Mouse (Mus musculus): Measurements from ENCODE around the gene Prickle4. TPM values are rescaled to one million over a fixed set of nuclear protein-coding genes. Genes with fewer than 3 reads are reported as not detected.

Gene Prickle4
- polyA plus RNA-seq, 1 experiment from 2014 or later, result not detected

GRCm38 (mm10) chr17:47642992-47643391 is 51.5 kb downstream of the Prickle4 start:
- Histone ChIP-seq H3K4me2 (ENCODE audit: low read length) (no peak overlapping the region), H3K9ac (replicated peaks; ENCODE audit: low read length) (no peak overlapping the region), H3K4me3 (replicated peaks; ENCODE audit: low read depth, low read length) (no peak overlapping the region), H3K27ac (replicated peaks; ENCODE audit: low read depth, low read length) (no peak overlapping the region), H3K4me1 (ENCODE audit: control insufficient read depth, insufficient read depth, low read length) (no peaks in the 10 kb centered on the region), H3K36me3 (ENCODE audit: control insufficient read depth, insufficient read depth, low read length) (no peaks in the 10 kb centered on the region), H3K27me3 (ENCODE audit: control insufficient read depth, insufficient read depth, low read length) (no peaks in the 10 kb centered on the region), H3K9me3 (ENCODE audit: control insufficient read depth, low read length) (no peaks in the 10 kb centered on the region)
- ATAC-seq (ENCODE audit: low FRiP score, low TSS enrichment), result no peak
- DNase-seq, result no peak
- WGBS, result 83% methylated on average over 2 of the region's 2 CpGs

Other genes with a start within 250 kb of the Prickle4 start
- gene Taf8, start 192.4 kb downstream of the Prickle4 start, polyA plus RNA-seq (2014; fragmentation: Nextera tagmentation; extraction: Ambion mirVana), result 17.4 and 19.2 TPM in 2 replicates
- gene Ccnd3, start 189.7 kb downstream of the Prickle4 start, polyA plus RNA-seq (2014; fragmentation: Nextera tagmentation; extraction: Ambion mirVana), result 56.4 and 67.3 TPM in 2 replicates
- gene Bysl, start 83.2 kb downstream of the Prickle4 start, polyA plus RNA-seq (2014; fragmentation: Nextera tagmentation; extraction: Ambion mirVana), result 32.0 and 33.2 TPM in 2 replicates
- 48.1 and 49.5 TPM in 2 replicates for gene Med20, start 83.2 kb downstream of the Prickle4 start, polyA plus RNA-seq (2014; fragmentation: Nextera tagmentation; extraction: Ambion mirVana)
- gene Gm20517, start 83.1 kb downstream of the Prickle4 start, polyA plus RNA-seq (2014; fragmentation: Nextera tagmentation; extraction: Ambion mirVana), result 3.1 and 3.2 TPM in 2 replicates
- gene Usp49, start 64.0 kb downstream of the Prickle4 start, polyA plus RNA-seq (2014; fragmentation: Nextera tagmentation; extraction: Ambion mirVana), result 7.5 and 7.6 TPM in 2 replicates
- 298 and 333 TPM in 2 replicates for gene Tomm6, start 6.3 kb downstream of the Prickle4 start, polyA plus RNA-seq (2014; fragmentation: Nextera tagmentation; extraction: Ambion mirVana)
- 32.3 and 33.2 TPM in 2 replicates for gene Frs3, start 5.7 kb downstream of the Prickle4 start, polyA plus RNA-seq (2014; fragmentation: Nextera tagmentation; extraction: Ambion mirVana)
- 5.4 and 7.2 TPM in 2 replicates for gene Gm21981, start 281 bp downstream of the Prickle4 start, polyA plus RNA-seq (2014; fragmentation: Nextera tagmentation; extraction: Ambion mirVana)
- not detected in 2 replicates for gene Pgc, start 32.1 kb upstream of the Prickle4 start, polyA plus RNA-seq (2014; fragmentation: Nextera tagmentation; extraction: Ambion mirVana)
- 1.6 and 2.7 TPM in 2 replicates for gene Tfeb, start 42.3 kb upstream of the Prickle4 start, polyA plus RNA-seq (2014; fragmentation: Nextera tagmentation; extraction: Ambion mirVana)
- 8.3 and 8.4 TPM in 2 replicates for gene Mdfi, start 140.0 kb upstream of the Prickle4 start, polyA plus RNA-seq (2014; fragmentation: Nextera tagmentation; extraction: Ambion mirVana)
- 40.6 and 40.9 TPM in 2 replicates for gene Foxp4, start 229.9 kb upstream of the Prickle4 start, polyA plus RNA-seq (2014; fragmentation: Nextera tagmentation; extraction: Ambion mirVana)